Mouse (Mus musculus) kidney, postnatal 0 days (tissue): ENCODE results near the gene En2. TPM values are rescaled to one million over a fixed set of nuclear protein-coding genes. Genes with fewer than 3 reads are reported as not detected.

Experiments
- ATAC-seq: fragments of 200-750 bp; cut with Nextera tagmentation; replicated peaks from 2 replicates; pipeline ENCODE4 v1.8.0; 2017; ENCODE audit warnings: low read depth, moderate number of reproducible peaks, moderate TSS enrichment, moderate library complexity; ENCODE audit not compliant: low FRiP score
- DNase-seq: peaks from one replicate; pipeline ENCODE4 v3.0.0-alpha.2; 2016; ENCODE audit warnings: low spot score
- H3K27ac ChIP-seq: fragments of 300-500 bp; sonication (generic); 2 replicates; pipeline ENCODE4 v1.5.1; 2014; ENCODE audit warnings: mild to moderate bottlenecking
- H3K27me3 ChIP-seq: fragments of 300-500 bp; sonication (generic); 2 replicates; pipeline ENCODE4 v1.6.1; 2014; ENCODE audit warnings: low read length, mixed read lengths; ENCODE audit not compliant: insufficient read depth
- H3K36me3 ChIP-seq: fragments of 300-500 bp; sonication (generic); 2 replicates; pipeline ENCODE4 v1.6.1; 2014; ENCODE audit warnings: low read length, mixed read lengths; ENCODE audit not compliant: insufficient read depth
- H3K4me1 ChIP-seq: fragments of 300-500 bp; sonication (generic); replicated peaks from 2 replicates; pipeline ENCODE4 v1.6.1; 2014; ENCODE audit warnings: antibody characterized with exemption, low read length, mixed read lengths; ENCODE audit not compliant: insufficient read depth
- H3K4me2 ChIP-seq: fragments of 300-500 bp; sonication (generic); 2 replicates; pipeline ENCODE4 v1.6.1; 2014; ENCODE audit warnings: mild to moderate bottlenecking, low read length, moderate library complexity, mixed read lengths
- H3K4me3 ChIP-seq: fragments of 300-500 bp; sonication (generic); replicated peaks from 2 replicates; pipeline ENCODE4 v1.5.1; 2014; ENCODE audit warnings: low read depth, low read length
- H3K9ac ChIP-seq: fragments of 300-500 bp; sonication (generic); 2 replicates; pipeline ENCODE4 v1.6.1; 2014; ENCODE audit warnings: low read depth, low read length
- H3K9me3 ChIP-seq: fragments of 300-500 bp; sonication (generic); replicated peaks from 2 replicates; pipeline ENCODE4 v1.6.1; 2016; ENCODE audit warnings: low read length, inconsistent platforms, mixed read lengths
- CTCF ChIP-seq: IDR thresholded peaks from 2 replicates; pipeline ENCODE4 v1.5.1; 2016; ENCODE audit warnings: antibody characterized with exemption, low read depth, mild to moderate bottlenecking, moderate library complexity
- WGBS: fragments of 180-500 bp; shearing (Covaris S2); extraction: QIAGEN DNeasy Blood & Tissue Kit; methylation state at CpG from one replicate; pipeline ENCODE4 v1.1.7; 2014; 5-methylcytosine and 5-hydroxymethylcytosine counted together
- polyA plus RNA-seq: library from polyadenylated mRNA; unstranded; fragments of >200 nt; fragmentation: Nextera tagmentation; extraction: Ambion mirVana; gene quantifications from 2 replicates; pipeline ENCODE4 v1.2.1, GENCODE M21; 2015

The En2 gene
- polyA plus RNA-seq, 1 experiment from 2014 or later, result not detected

DNA sequence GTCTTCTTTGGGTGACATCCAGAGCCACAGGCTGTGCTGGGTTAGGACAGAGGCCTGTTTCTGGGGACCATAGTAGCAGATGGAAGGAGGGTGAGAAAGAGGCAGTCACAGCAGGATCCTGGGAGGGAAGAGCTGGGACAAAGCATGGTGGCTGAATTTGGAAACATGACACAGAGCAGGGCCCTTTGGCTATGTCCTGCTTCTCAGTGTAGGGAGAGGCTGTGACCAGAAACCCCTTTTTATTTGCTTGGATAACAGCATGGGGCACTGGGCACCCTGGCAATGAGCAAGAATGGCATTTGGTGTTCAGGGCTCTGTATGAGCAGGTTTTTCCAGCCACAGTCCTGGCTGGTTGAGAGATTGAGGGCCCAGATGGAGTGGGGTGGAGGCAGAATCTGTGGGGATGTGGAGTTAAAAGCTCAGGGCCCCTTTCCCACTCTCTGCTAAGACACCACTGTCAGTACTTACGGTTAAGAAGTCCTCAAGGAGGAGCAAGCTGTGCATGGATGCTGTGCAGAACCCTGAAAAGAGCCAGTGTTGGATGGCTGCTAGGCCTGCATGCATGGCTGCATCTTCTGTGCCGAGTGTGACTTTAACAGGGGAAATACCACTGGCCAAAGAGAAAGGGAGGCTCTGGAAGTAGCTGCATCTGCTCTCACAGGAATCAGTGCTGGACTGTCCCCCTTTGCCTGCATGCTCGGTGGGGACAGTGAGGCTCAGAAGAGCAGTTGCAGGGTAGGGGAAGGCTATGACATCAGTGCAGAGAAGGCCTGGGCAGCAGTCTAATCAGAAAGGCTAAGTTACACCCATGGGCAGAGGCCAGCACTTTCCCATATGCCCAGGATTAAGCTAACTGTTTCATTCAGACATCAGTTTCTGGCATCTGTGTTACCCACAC is 26.0 kb downstream of the En2 start:
- Histone ChIP-seq H3K9ac (no peak overlapping the region), H3K27ac (no peak overlapping the region), H3K4me2 (no peak overlapping the region), H3K4me1 (no peaks in the 10 kb centered on the region), H3K27me3 (no peaks in the 10 kb centered on the region), H3K4me3 (no peak overlapping the region), H3K9me3 (no peaks in the 10 kb centered on the region), H3K36me3 (no peaks in the 10 kb centered on the region)
- no peak for ATAC-seq
- DNase-seq, result no peak
- 30% methylated on average over 3 of the region's 3 CpGs for WGBS
- TF ChIP-seq CTCF, result no peak

DNA sequence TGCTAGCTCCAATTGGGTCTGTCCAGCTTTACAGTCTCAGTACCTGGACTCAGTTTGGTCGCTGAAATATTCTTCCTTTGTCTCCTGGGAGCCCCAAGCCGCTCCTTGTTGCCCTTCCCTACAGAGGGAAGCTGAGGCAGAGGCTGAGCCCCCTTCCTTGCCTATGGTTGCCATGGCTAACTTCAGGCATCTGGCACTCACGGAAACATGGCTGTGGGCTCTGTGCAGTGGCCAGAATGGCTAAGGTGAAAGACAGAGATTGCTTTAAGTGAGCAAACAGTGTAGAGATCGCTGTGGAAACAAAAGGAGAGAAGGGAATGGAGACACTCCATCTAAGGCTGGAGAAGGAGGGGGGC is 26.6 kb downstream of the En2 start:
- no peak overlapping the region for H3K27ac ChIP-seq
- no peaks in the 10 kb centered on the region for H3K9me3 ChIP-seq
- H3K4me1 ChIP-seq, result no peaks in the 10 kb centered on the region
- no peak overlapping the region for H3K4me3 ChIP-seq
- WGBS, result 66% methylated on average over 4 of the region's 4 CpGs
- ATAC-seq, result no peak
- no peaks in the 10 kb centered on the region for H3K27me3 ChIP-seq
- TF ChIP-seq CTCF, result no peak
- H3K4me2 ChIP-seq, result no peak overlapping the region
- no peak for DNase-seq
- H3K36me3 ChIP-seq, result no peaks in the 10 kb centered on the region
- H3K9ac ChIP-seq, result no peak overlapping the region

DNA sequence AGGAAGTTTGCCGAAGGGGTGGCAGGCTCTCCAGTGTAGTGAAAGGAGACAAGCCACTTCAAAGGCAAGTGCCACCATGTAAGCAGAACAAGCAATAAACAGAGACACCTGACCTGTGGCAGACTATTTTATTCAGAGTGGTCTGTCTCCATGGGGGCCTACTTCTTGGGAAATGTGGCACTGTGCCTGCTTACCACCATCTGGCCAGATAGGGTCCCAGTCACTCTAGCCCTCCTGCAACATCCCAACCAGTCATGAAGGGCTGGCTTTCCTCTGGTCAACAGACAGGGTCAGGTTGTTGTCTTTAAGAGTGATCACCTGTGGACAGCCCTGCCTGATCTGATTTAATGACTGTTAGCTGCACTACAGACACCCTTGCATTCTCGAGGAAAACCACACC is 30.0 kb downstream of the En2 start:
- Histone ChIP-seq H3K9me3 (no peaks in the 10 kb centered on the region), H3K36me3 (no peaks in the 10 kb centered on the region), H3K9ac (no peak overlapping the region), H3K4me2 (no peak overlapping the region), H3K27ac (no peak overlapping the region), H3K27me3 (no peaks in the 10 kb centered on the region), H3K4me3 (no peak overlapping the region), H3K4me1 (no peaks in the 10 kb centered on the region)
- no peak for TF ChIP-seq CTCF
- ATAC-seq, result no peak
- WGBS, result 26% methylated on average over 2 of the region's 2 CpGs
- DNase-seq, result no peak

DNA sequence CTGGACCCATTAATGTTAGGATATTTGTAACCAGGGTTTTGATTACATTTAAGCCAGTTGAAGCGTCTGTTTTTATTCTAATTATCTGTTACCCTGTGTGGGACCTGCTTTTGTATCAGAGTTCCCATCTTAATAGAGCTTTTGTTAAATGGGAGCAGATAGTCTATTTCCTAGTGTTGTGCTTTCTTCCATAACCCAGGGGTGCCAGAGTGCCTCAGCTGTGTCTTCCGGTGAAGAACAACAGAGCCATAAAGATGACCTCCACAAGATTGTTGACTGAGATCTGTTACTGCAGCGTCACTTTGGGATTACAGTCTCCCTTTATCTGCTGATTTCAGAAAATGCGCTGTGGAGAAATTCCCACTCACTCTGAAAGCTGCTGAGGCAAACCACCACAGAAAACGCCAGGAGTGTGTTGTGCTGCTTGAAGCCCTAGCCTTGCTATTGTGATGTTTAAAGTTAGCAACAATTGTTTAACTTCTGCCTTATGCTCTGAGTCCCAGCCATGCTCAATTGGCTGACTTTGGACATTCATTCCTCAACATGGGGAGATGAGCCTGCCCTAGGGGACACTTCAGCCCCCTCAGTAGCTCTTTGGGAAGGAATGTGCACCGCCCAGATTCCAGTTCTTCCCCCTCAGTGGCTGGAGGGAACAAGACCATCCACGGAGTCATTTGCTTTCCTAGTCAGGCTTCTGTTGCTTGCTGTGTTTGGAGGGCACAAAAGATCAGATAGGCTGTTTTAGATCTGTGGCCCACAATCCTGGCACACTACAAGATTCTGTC is 33.8 kb downstream of the En2 start:
- no peak for TF ChIP-seq CTCF
- WGBS, result 34% methylated on average over 7 of the region's 7 CpGs

DNA sequence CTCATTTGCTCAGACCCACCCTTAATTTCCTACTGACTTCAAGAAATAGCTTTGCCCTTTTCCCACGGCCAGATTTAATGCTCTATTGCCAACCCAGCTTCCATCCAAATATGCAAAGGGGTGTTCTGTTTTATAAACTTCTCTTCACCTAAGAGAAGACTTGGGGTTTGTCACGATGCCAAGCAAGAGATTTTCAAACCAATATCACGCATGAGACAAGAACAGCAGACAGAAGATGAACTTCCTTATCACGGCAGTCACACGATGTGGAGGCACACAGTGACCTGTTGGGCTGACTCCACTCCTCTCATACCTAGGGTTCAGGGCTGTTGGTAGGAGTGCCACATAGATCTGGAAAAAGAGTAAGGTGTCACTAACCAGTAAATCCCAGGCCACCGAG is 37.6 kb downstream of the En2 start:
- Histone ChIP-seq H3K9ac (no peak overlapping the region), H3K27ac (no peak overlapping the region), H3K9me3 (no peaks in the 10 kb centered on the region), H3K36me3 (no peaks in the 10 kb centered on the region), H3K4me3 (no peak overlapping the region), H3K4me1 (no peaks in the 10 kb centered on the region), H3K4me2 (no peak overlapping the region), H3K27me3 (peaks cover 28% of the 10 kb centered on the region)
- 73% methylated on average over 6 of the region's 6 CpGs for WGBS
- ATAC-seq (no peak), DNase-seq (no peak)
- no peak for TF ChIP-seq CTCF

More for the DNA sequence above, 33.8 kb downstream of the En2 start:
- Histone ChIP-seq H3K27ac (no peak overlapping the region), H3K9ac (no peak overlapping the region), H3K9me3 (no peaks in the 10 kb centered on the region), H3K27me3 (peaks cover 7% of the 10 kb centered on the region; the same call in 1 of the 2 replicates), H3K4me2 (no peak overlapping the region), H3K4me1 (no peaks in the 10 kb centered on the region), H3K4me3 (no peak overlapping the region), H3K36me3 (no peaks in the 10 kb centered on the region)
- DNase-seq (no peak), ATAC-seq (no peak)

DNA sequence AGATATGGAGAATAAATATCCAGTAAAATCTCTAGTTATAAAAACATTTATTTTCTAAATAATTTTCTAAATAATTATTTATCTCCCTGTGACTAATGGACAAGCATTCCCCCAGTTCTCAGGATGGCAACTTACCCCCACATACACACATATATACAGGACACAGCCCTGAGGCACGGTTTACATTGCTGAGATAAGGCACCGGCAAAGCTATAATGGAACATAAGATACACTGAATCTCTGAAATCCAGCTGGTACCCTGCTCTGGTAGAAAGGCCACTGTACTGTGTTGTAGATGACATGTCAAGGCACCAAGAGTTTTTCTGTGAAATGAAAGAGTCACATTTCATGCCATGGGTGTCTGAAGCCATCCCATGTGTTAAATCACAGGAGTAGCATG is 39.2 kb downstream of the En2 start:
- Histone ChIP-seq H3K4me3 (no peak overlapping the region), H3K4me2 (no peak overlapping the region), H3K36me3 (no peaks in the 10 kb centered on the region), H3K9me3 (no peaks in the 10 kb centered on the region), H3K4me1 (no peaks in the 10 kb centered on the region), H3K27me3 (peaks cover 44% of the 10 kb centered on the region), H3K9ac (no peak overlapping the region), H3K27ac (no peak overlapping the region)
- DNase-seq (no peak), ATAC-seq (no peak)
- TF ChIP-seq CTCF, result no peak
- 75% methylated on average over 2 of the region's 2 CpGs for WGBS
